Mouse (Mus musculus): ENCODE results near the gene Rrm2. TPM values are rescaled to one million over a fixed set of nuclear protein-coding genes. Genes with fewer than 3 reads are reported as not detected.

Gene Rrm2
- 2.5 and 3.1 TPM in 2 replicates for polyA plus RNA-seq (2021; fragmentation: Nextera tagmentation)
- long read RNA-seq, experiment 1, transcript Rrm2-201 (10 exons, 2,193 nt) = major isoform, 21 of 22 reads
- long read RNA-seq, experiment 1, partial matches to known transcripts = 1 of 22 reads
- long read RNA-seq, experiment 1, other reads (novel, unspliced or antisense) = 0 of 22 reads
- long read RNA-seq, experiment 2, partial matches to known transcripts = 0 of 5 reads
- long read RNA-seq, experiment 2, other reads (novel, unspliced or antisense) = 1 of 5 reads

DNA sequence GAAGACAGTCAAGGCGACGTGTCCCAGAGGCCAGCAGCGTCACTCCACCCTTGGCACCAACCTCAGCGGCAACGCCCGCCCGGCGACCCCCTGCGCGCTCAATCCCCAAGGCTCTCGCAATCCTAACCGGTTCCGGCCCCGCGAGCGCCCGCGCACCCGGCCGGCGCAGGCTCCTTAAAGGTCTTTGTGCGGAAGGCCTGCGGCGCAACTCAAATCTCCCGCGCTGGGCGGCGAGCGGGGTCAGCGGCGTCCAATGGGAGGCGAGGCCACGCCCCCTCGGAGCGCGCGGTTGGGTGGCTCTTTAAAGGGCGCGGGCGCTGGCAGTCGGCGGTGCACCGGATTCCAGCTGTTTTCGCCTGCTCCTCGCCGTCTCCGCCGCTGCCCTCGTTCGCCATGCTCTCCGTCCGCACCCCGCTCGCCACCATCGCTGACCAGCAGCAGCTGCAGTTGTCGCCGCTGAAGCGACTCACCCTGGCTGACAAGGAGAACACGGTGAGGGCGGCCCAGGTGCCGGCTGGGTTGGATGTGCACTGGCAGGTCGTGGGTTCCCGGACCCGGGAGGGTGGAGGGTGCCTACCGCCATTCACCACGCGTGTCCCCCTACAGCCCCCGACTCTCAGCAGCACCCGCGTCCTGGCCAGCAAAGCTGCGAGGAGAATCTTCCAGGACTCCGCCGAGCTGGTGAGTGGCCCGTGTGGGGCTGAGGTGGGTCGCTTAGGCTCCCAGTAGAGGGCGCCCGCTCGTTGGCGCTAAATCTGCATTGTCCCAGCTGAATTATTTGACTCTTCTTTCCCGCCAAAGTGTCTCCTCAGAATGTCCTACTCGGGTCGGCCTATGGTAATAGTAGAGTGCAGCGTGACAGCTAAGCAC is at the start of gene Rrm2:
Gene Rrm2 (plus strand): TSS at position 288 of the 870 bp plus-strand sequence.

DNA sequence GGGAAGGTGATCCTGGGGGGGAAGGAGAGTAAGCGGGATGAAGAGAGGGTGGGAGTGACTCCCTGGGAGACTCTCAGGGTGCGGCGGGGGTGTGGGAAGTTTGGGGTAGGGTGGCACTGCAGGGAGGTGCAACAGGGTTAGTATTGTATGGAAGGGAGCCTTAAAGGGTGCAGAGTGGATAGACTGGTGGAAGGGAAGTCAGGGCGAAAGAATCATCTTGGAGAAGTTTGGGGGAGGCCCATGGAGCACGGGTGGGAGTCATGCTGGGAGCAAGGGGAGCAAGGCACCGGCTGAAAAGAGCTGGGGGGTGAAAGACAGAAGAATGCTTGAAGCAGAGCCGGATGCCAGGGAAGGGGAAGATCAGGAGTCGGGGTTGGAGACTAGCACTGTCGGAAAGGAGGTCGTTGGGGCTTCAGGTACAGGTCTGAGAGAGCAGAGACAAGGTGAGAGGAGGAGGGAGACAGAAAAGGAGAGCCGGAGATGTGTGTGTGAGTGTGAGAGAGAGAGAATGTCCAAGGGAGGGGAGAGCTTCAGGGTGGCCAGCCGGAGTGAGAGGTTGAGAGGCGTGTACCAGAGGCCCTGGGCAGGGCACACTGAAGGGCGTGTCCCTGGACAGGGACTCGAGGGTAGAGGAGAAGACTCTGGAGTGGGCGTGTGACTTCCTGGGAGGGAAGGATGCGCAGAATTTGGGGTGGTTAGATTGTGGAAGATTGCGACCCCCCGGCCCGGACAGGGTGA is 26.6 kb upstream of the Rrm2 start, which contains the start of gene Cys1:
Gene Cys1 (minus strand): TSS at position 528 of the 738 bp plus-strand sequence.

Other genes with a start within 250 kb of the Rrm2 start
- 17.4 and 25.3 TPM in 2 replicates for gene Taf1b, start 209.9 kb upstream of the Rrm2 start, polyA plus RNA-seq (2021; fragmentation: Nextera tagmentation)
- 4.9 and 6.6 TPM in 2 replicates for gene Grhl1, start 136.0 kb upstream of the Rrm2 start, polyA plus RNA-seq (2021; fragmentation: Nextera tagmentation)
- 3.2 and 3.9 TPM in 2 replicates for gene Klf11, start 57.0 kb upstream of the Rrm2 start, polyA plus RNA-seq (2021; fragmentation: Nextera tagmentation)
- 1.7 and 13.5 TPM in 2 replicates for gene Cys1, start 26.4 kb upstream of the Rrm2 start, polyA plus RNA-seq (2021; fragmentation: Nextera tagmentation)
- 29.8 and 37.0 TPM in 2 replicates for gene Mboat2, start 122.6 kb downstream of the Rrm2 start, polyA plus RNA-seq (2021; fragmentation: Nextera tagmentation)